Mouse (Mus musculus) common myeloid progenitor, adult 5-6 weeks (primary cell): Measurements from ENCODE around the gene Fchsd2. TPM values are rescaled to one million over a fixed set of nuclear protein-coding genes. Genes with fewer than 3 reads are reported as not detected.
A peak's percentile ranks its signal among the peaks of the same experiment; 100 is the strongest.

Experiments used
- ATAC-seq: replicated peaks from 2 replicates; pipeline ENCODE4 v1.8.0; 2016; ENCODE audit warnings: low read depth, mild to moderate bottlenecking, moderate TSS enrichment, inconsistent platforms; ENCODE audit not compliant: poor library complexity, severe bottlenecking
- total RNA-seq: library from RNA; stranded (forward); fragments of 200-1000, 187-1606 nt; gene quantifications from 2 replicates; pipeline ENCODE4 v1.2.3, GENCODE M21; 2017

Fchsd2 gene
- total RNA-seq, 1 experiment from 2014 or later: 85.4 TPM

DNA sequence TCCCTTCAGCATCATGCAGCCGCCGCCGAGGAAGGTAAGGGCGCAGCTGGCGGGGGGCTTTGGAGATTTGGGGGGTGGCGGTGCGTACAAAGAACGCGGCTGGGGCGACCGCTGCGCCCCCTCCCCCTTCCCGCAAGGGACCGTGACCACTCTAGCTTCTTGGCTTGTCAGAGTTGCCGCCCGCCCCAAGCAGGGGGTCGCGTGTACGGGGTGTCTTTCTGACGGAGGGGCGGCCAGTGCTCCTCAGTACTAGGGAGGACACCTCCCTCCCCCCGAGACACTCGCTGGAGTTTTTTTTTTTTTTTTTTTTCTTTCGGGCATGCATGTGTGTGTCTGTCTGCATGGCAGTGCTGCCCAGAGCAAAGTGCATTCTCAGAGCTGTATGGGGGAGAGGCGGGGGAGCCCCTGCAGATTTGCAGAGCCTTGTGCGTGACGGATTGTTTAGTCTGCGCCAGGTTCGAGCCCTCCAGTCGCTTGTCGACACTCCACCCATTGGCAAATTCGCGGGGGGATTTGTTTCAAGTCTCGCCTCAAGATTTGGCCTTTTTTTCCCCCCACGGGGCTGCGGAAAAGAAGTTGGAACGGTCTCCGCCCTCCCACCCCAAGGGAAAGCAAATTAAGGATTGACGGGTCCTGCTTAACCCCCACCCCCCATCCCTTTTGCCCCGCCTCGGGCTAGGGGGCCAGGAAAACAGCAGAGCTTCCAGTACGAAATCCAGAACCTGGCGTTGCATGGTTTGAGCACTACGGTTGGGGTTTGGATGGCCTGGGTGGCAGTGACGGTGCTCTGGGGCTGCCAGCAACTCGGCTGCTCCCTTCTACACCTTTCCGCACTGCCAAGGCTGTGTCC is 16.6 kb downstream of the Fchsd2 start:
- ATAC-seq: no peak

GRCm38 (mm10) chr7:101109856-101110350 is 17.2 kb downstream of the Fchsd2 start:
- no peak for ATAC-seq

DNA sequence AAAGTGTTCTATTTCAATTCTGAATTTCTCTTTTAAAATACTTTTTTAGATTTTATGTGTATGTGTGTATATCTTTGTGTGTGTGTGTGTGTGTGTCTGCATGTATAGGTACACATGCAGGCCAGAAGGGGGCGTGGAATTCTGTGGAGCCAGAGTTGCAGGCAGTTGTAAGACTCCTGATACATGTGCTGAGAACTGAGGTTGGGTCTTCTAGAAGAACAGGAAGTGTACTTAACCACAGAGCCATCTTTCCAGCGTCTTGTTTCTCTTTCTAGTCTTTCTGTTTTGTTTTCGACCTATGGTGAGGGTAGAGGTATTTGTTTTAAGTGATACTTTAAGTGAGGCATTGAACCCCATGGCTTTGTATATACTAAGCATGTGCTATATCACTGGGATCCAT is 20.7 kb downstream of the Fchsd2 start:
- ATAC-seq: no peak

DNA sequence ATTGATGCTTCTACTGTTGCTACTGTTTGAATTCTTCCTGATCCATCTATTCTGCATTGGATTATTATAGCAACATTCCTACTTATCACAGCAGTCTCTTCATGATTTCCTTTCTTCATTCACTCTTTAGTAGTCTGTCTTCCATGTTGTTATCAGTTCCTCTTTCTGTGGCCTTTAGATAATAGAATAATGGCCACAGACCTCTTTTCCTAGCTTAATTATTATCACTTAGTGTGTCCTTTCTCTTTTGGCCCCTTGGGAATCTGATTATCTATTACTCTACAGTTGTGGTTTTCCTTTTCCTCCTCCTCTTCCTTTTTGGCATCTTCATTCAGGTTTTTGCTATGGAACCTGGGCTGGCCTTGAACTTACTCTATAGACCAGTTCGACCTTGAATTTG is 21.7 kb downstream of the Fchsd2 start:
- ATAC-seq: 0 out of 2 replicates have a peak, but pooled peaks have one; percentile 24

DNA sequence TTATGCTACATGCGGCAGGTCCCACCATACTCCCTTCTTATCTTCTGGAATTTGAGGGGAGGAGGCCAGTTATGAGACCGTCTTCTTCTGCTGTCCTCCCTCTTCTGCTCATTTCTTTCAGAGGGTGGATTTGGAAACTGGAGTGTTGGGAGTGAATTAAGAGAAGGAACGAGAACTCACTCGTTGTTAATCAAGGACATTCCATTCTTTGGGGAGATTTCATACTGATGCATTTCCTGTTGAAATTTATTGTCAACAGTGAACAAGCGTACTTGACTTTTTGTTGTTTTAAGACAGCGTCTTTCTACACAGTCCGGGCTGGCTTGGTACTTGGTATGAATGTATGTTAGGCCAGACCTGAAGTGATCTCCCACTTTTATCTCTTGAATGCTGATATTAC is 26.7 kb downstream of the Fchsd2 start:
- no peak for ATAC-seq

GRCm38 (mm10) chr7:101123579-101124347 is 31.1 kb downstream of the Fchsd2 start:
- no peak for ATAC-seq

DNA sequence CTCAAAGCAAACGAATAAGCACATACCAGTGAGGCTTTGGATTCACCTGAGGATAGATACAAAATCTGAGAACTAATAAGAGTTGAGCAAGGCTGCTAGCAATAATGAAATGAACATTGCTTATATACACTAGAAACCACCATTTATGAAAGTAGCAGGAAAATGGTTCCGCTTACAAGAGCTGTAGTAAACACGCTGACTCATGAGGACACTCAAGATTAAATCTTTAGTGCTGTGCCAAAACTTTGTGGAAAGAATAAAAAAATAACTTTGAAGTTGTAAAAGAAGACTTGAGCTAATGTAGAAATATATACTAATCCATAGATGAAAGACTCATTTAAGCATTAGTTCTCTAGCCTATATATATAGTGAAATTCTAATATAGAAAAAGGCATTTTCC is 35.1 kb downstream of the Fchsd2 start:
- ATAC-seq: peak; percentile 61

DNA sequence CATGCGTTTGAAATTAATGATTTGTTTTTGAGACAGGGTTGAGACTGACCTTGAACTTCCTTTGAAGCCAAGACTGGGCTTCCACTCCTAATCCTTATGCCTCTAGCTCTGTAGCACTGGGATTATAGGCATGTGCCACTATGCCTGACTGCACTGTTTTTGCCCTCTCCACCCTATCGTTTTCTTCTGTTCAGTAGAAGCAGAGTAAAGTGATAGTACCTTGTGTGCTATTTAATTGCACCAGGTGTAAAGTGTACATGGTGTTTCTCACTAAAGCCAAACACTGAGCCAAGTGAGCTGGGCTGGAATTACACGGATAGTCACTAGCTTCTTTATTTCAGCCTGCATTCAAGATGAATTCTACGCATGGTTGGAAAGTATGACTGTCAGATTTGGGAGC is 35.9 kb downstream of the Fchsd2 start:
- no peak for ATAC-seq

- ATAC-seq: no peak
Observed at GRCm38 (mm10) chr7:101130646-101131045, 38.0 kb downstream of the Fchsd2 start.

DNA sequence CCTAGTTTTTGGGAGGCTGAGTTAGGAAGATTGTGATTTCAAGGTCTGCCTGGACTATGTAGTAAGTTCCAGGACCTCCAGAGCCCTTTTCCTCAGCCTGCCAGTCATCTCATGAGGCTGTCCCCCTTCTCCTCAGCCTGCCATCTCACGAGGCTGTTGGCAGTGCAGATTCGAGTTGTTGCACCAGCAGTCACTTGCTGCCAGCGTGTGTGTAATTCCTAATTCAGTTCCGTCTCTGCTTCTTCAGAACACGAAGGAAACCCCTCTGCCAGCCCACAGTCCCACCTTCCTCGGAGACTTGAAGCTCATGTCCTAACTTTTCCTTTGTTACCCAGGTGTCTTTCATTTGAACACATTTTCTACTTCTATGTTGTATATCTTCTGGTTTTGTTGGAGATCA is 38.6 kb downstream of the Fchsd2 start:
- no peak for ATAC-seq

DNA sequence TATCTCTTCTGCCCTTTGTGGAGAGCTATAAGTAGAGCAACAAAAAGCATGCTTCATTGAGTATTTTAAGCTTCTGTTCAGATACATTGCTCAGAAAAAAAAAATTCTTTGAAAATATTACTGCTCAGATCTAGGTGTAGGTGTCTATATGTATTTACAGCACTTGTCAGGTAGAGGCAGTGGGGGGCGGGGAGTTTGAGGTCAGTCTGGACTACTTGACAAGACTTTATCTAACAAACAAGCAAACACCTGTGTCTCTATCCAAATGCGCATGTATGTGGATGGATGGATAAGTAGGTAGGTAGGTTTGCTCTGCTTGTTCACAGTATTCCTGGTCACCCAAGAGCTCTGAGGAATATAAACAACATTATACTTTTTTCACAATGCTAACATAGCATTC is 40.9 kb downstream of the Fchsd2 start:
- no peak for ATAC-seq

DNA sequence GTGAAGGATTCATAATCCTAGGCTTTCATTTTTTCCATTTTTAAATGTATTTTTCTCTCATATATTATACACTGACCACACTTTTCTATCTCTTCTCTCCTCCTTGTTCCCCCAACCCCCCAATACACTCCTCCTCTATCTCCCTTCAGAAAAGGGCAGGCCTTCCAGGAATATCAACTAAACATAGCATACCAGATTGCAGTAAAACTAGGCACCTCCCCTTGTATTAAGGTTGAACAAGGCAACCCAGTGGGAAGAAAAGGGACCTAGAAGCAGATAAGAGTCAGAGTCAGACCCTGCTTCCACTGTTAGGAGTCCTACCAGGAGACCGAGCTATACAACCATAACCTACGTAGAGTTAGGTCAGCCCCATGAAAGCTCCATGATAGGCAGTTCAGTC is 41.5 kb downstream of the Fchsd2 start:
- ATAC-seq: no peak

- peak; percentile 76 for ATAC-seq
Observed at GRCm38 (mm10) chr7:101138819-101139218, 46.2 kb downstream of the Fchsd2 start.

- no peak for ATAC-seq
Observed at GRCm38 (mm10) chr7:101142907-101143306, 50.2 kb downstream of the Fchsd2 start.

GRCm38 (mm10) chr7:101144222-101144621 is 51.6 kb downstream of the Fchsd2 start:
- ATAC-seq: no peak

- no peak for ATAC-seq
Observed at GRCm38 (mm10) chr7:101149039-101149438, 56.4 kb downstream of the Fchsd2 start.

DNA sequence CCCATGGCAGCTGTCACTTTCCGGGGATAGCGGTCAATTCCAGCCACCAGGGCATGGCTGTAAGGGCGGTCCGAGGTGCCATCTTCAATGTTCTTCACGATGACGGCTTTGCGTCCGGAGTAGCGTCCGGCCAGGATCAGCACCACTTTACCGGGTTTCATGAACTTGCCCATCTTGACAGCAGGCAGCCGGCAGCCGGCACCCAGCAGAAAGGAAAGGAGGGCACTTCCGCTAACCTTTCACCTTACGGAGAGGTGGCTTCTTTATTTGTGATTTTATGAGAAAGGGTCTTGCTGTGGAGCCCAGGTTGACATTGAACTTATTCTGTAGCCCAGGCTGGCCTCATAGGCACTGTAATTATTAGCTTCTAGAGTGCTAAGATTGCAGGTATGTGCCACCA is 62.2 kb downstream of the Fchsd2 start:
- peak; percentile 56; the same call in 1 of the 2 replicates for ATAC-seq

GRCm38 (mm10) chr7:101155284-101155683 is 62.6 kb downstream of the Fchsd2 start:
- no peak for ATAC-seq

GRCm38 (mm10) chr7:101160266-101160665 is 67.6 kb downstream of the Fchsd2 start:
- ATAC-seq: no peak

DNA sequence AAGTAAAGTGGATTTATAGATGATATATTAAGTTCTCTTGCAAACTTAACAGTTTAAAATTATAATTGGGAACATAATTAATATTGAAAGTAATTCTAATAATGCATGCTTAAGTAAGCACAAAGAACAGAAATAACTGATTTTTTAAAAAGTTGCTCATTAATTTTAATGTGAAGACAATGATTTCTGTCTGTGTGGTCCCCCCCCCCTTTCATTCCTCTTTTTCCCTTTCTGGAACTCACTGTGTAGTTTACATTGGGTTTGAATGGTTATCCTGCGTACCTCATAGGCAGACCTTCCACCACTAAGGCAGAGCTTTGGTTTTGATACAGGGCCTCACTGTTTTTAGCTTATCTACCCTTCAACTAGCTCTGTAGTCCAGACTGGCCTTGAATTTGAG is 70.1 kb downstream of the Fchsd2 start:
- ATAC-seq: no peak

GRCm38 (mm10) chr7:101163878-101164277 is 71.2 kb downstream of the Fchsd2 start:
- no peak for ATAC-seq
